Mouse (Mus musculus): ENCODE measurements around the gene Mdm4. TPM values are rescaled to one million over a fixed set of nuclear protein-coding genes. Genes with fewer than 3 reads are reported as not detected.

The Mdm4 gene
- polyA plus RNA-seq, 1 experiment from 2014 or later, result 20.7 TPM

DNA sequence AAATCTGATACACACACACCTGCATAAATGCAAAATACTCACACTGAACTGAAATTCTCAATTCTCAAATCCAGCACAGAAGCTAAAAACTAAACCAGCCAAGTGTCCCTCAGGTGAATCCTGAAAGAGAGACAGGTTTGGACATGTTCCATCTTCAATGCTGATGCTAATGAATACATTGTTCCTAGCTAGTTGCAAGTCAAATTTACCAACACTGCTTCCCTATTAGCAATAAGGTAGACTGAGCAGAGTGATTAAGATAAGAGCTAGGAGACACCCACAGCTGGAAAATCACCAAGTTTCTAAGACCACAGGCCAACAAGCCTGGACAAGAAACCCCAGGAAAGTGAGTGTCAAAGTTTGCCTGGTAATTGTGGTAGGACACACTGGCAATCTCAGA is 11.0 kb downstream of the Mdm4 start:
- H3K4me3 ChIP-seq (ENCODE audit: low read length), result no peak overlapping the region
- no peak for ATAC-seq (replicated peaks; ENCODE audit: extremely low read depth, insufficient read depth, low FRiP score)
- H3K27me3 ChIP-seq (ENCODE audit: control insufficient read depth, insufficient read depth, low read length), result no peaks in the 10 kb centered on the region
- no peak overlapping the region for H3K9ac ChIP-seq (ENCODE audit: low read length)
- H3K4me1 ChIP-seq (ENCODE audit: control insufficient read depth, insufficient read depth, low read length), result peaks cover 11% of the 10 kb centered on the region
- H3K9me3 ChIP-seq (replicated peaks; ENCODE audit: control insufficient read depth, low read length), result no peaks in the 10 kb centered on the region
- no peak overlapping the region for H3K4me2 ChIP-seq (ENCODE audit: low read depth, low read length)
- no peak overlapping the region for H3K27ac ChIP-seq (ENCODE audit: low read length)
- H3K36me3 ChIP-seq (ENCODE audit: control insufficient read depth, insufficient read depth), result peaks cover 23% of the 10 kb centered on the region

DNA sequence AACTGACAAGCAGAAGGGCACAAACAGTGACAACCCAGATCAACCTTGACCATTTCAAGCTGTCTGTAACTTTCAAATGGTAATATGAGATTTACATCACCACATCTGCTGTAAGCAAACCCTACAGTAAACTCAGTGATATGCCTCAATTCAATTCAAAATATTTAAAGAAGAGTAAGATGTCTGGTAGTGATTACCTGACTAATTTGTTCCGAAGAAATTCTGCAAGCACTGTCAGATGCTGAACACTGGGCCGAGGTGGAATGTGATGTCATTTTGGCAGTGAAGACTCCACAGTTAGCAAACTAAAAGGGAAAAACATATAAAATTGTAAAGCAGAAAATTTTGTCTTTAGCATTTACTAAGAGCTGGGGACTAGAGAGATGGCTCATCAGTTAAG is 11.8 kb downstream of the Mdm4 start:
- H3K4me1 ChIP-seq (ENCODE audit: control insufficient read depth, insufficient read depth, low read length), result peaks cover 6% of the 10 kb centered on the region; the same call in 1 of the 2 replicates
- no peak overlapping the region for H3K27ac ChIP-seq (ENCODE audit: low read length)
- H3K9ac ChIP-seq (ENCODE audit: low read length), result no peak overlapping the region
- no peaks in the 10 kb centered on the region for H3K9me3 ChIP-seq (replicated peaks; ENCODE audit: control insufficient read depth, low read length)
- H3K4me2 ChIP-seq (ENCODE audit: low read depth, low read length), result no peak overlapping the region
- H3K4me3 ChIP-seq (ENCODE audit: low read length), result no peak overlapping the region
- WGBS, result 76% methylated on average over 2 of the region's 2 CpGs
- ATAC-seq (replicated peaks; ENCODE audit: extremely low read depth, insufficient read depth, low FRiP score), result no peak
- no peaks in the 10 kb centered on the region for H3K27me3 ChIP-seq (ENCODE audit: control insufficient read depth, insufficient read depth, low read length)
- H3K36me3 ChIP-seq (ENCODE audit: control insufficient read depth, insufficient read depth), result peaks cover 27% of the 10 kb centered on the region

DNA sequence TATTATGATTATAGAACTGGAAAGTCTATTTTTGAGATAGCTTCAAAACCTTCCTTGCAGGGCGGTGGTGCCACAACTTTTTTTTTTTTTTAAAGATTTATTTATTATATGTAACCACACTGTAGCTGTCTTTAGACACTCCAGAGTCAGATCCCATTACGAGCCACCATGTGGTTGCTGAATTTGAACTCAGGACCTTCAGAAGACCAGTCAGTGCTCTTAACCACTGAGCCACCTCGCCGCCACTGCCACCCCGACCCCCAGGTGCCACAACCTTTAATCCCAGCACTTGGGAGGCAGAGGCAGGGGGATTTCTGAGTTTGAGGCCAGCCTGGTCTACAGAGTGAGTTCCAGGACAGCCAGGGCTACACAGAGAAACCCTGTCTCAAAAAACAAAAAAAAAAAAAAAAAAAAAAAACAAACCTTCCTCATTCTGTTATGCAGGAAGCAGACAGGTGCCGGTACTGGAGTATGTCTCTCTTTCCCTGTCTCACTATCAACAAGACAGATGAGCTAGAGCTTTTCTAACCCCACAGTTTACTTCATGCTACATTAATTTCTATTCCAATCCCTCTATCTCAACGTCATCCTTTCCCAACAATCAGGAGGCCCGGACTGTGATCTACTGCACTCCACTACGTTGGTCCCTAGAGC is 13.5 kb downstream of the Mdm4 start:
- H3K4me3 ChIP-seq (ENCODE audit: low read length), result no peak overlapping the region
- no peak for ATAC-seq (replicated peaks; ENCODE audit: extremely low read depth, insufficient read depth, low FRiP score)
- no peaks in the 10 kb centered on the region for H3K27me3 ChIP-seq (ENCODE audit: control insufficient read depth, insufficient read depth, low read length)
- H3K4me2 ChIP-seq (ENCODE audit: low read depth, low read length), result no peak overlapping the region
- no peak overlapping the region for H3K9ac ChIP-seq (ENCODE audit: low read length)
- H3K27ac ChIP-seq (ENCODE audit: low read length), result no peak overlapping the region
- 94% methylated on average over 9 of the region's 9 CpGs for WGBS
- peaks cover 6% of the 10 kb centered on the region; the same call in 1 of the 2 replicates for H3K4me1 ChIP-seq (ENCODE audit: control insufficient read depth, insufficient read depth, low read length)
- no peaks in the 10 kb centered on the region for H3K9me3 ChIP-seq (replicated peaks; ENCODE audit: control insufficient read depth, low read length)
- peaks cover 32% of the 10 kb centered on the region for H3K36me3 ChIP-seq (ENCODE audit: control insufficient read depth, insufficient read depth)

DNA sequence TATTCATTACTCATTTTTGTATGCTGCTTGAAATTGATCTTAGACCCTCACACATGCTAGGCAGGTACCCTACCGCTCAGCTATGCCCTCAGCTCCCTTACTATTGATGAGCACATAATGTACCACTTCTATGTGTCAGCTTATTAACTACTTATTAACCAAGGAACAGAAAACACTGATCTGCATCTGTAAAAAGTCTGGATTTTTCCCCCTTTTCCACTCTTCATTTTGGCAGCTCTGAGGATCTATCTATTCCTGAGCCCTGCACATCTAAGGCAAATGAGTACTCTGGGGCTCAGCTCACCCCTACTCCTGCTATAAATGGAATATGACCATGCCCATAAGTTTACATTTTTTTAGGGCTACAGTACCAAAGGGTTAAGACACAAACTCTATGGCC is 16.2 kb downstream of the Mdm4 start:
- no peaks in the 10 kb centered on the region for H3K9me3 ChIP-seq (replicated peaks; ENCODE audit: control insufficient read depth, low read length)
- H3K27ac ChIP-seq (ENCODE audit: low read length), result no peak overlapping the region
- ATAC-seq (replicated peaks; ENCODE audit: extremely low read depth, insufficient read depth, low FRiP score), result no peak
- H3K27me3 ChIP-seq (ENCODE audit: control insufficient read depth, insufficient read depth, low read length), result no peaks in the 10 kb centered on the region
- 96% methylated on average over 1 of the region's 1 CpGs for WGBS
- H3K4me3 ChIP-seq (ENCODE audit: low read length), result no peak overlapping the region
- peaks cover 3% of the 10 kb centered on the region for H3K4me1 ChIP-seq (ENCODE audit: control insufficient read depth, insufficient read depth, low read length)
- no peak overlapping the region for H3K4me2 ChIP-seq (ENCODE audit: low read depth, low read length)
- no peak overlapping the region for H3K9ac ChIP-seq (ENCODE audit: low read length)
- H3K36me3 ChIP-seq (ENCODE audit: control insufficient read depth, insufficient read depth), result peaks cover 43% of the 10 kb centered on the region

DNA sequence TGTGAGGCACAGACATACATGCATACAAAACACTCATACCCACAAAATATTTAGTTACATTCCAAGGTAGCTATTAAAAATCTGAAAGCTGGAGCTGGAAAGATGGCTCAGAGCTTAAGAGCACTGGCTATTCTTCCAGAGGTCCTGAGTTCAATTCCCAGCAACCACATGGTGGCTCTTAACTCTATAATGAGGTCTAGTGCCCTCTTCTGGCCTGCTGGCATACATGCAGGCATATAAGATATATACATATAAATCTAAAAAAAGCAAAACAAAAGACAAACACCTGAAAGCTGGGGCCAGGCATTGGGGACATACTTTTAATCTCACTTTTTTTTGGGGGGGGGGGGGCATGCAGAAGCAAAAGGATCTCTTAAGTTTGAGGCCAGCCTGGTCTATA is 17.0 kb downstream of the Mdm4 start:
- Histone ChIP-seq H3K27me3 (ENCODE audit: control insufficient read depth, insufficient read depth, low read length) (no peaks in the 10 kb centered on the region), H3K27ac (ENCODE audit: low read length) (no peak overlapping the region), H3K4me2 (ENCODE audit: low read depth, low read length) (no peak overlapping the region), H3K9ac (ENCODE audit: low read length) (no peak overlapping the region), H3K4me3 (ENCODE audit: low read length) (no peak overlapping the region), H3K36me3 (ENCODE audit: control insufficient read depth, insufficient read depth) (peaks cover 43% of the 10 kb centered on the region), H3K9me3 (replicated peaks; ENCODE audit: control insufficient read depth, low read length) (no peaks in the 10 kb centered on the region), H3K4me1 (ENCODE audit: control insufficient read depth, insufficient read depth, low read length) (peaks cover 4% of the 10 kb centered on the region; the same call in 1 of the 2 replicates)
- no peak for ATAC-seq (replicated peaks; ENCODE audit: extremely low read depth, insufficient read depth, low FRiP score)

DNA sequence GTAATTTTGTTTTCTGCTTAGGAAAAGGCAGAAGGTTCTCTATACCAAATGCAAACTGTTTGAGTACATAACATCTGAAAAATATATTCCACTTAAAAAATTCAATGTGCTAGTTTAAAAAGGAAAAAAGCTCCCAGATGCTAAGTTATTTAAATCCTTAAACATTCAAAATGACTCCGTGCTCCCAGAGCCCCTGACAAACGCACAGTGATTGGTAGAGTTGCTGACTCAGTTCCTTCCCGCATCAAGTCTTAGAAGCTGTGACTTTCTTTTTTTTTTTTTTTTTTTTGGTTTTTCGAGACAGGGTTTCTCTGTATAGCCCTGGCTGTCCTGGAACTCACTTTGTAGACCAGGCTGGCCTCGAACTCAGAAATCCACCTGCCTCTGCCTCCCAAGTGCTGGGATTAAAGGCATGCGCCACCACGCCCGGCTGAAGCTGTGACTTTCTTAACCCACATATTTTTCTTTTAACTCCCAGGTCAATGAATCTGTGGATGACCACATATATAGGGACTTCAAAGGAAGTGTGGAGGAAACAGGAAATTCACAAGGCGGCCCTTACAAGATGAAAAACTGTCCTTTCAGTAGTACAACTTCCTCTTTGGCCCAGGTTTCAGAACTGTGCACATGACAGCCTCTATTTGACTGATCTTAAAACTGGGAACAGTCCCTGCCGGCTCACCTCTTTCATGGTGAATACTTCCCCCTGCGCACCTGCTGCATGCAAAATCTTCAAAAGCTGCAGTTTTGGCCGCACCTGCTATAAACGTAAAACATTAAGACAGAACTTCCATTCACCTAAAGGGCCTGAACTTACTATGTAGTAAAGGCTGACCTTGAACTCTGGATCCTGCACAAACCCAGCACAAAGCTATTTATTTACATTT is 18.2 kb downstream of the Mdm4 start:
- H3K4me3 ChIP-seq (ENCODE audit: low read length), result no peak overlapping the region
- WGBS, result 80% methylated on average over 12 of the region's 13 CpGs
- H3K27ac ChIP-seq (ENCODE audit: low read length), result no peak overlapping the region
- H3K4me2 ChIP-seq (ENCODE audit: low read depth, low read length), result no peak overlapping the region
- H3K27me3 ChIP-seq (ENCODE audit: control insufficient read depth, insufficient read depth, low read length), result no peaks in the 10 kb centered on the region
- ATAC-seq (replicated peaks; ENCODE audit: extremely low read depth, insufficient read depth, low FRiP score), result no peak
- no peaks in the 10 kb centered on the region for H3K9me3 ChIP-seq (replicated peaks; ENCODE audit: control insufficient read depth, low read length)
- H3K4me1 ChIP-seq (ENCODE audit: control insufficient read depth, insufficient read depth, low read length), result peaks cover 8% of the 10 kb centered on the region
- no peak overlapping the region for H3K9ac ChIP-seq (ENCODE audit: low read length)
- peaks cover 37% of the 10 kb centered on the region for H3K36me3 ChIP-seq (ENCODE audit: control insufficient read depth, insufficient read depth)

DNA sequence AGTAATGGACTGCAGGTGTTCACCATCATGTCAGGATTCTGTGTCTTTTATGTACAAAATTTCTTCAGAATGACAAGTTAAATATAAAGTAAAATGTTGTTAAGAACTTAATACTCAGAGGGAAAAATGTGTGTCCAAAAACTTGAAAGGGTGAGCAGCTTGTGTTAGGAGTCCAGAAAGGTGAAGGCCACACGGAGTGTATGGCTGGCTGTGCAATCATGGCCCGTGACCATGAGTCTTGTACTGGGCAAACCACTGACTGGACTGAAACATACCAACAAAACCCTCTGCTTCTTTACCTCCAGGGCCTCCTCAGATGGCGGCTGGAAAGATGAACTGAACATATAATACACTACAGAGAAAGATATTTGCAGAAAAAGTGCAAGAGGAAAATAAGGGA is 23.8 kb downstream of the Mdm4 start:
- no peaks in the 10 kb centered on the region for H3K9me3 ChIP-seq (replicated peaks; ENCODE audit: control insufficient read depth, low read length)
- H3K4me3 ChIP-seq (ENCODE audit: low read length), result no peak overlapping the region
- H3K27me3 ChIP-seq (ENCODE audit: control insufficient read depth, insufficient read depth, low read length), result no peaks in the 10 kb centered on the region
- H3K36me3 ChIP-seq (ENCODE audit: control insufficient read depth, insufficient read depth), result peaks cover 40% of the 10 kb centered on the region
- H3K4me1 ChIP-seq (ENCODE audit: control insufficient read depth, insufficient read depth, low read length), result peaks cover 8% of the 10 kb centered on the region
- WGBS, result 84% methylated on average over 3 of the region's 3 CpGs
- H3K9ac ChIP-seq (ENCODE audit: low read length), result no peak overlapping the region
- no peak overlapping the region for H3K4me2 ChIP-seq (ENCODE audit: low read depth, low read length)
- H3K27ac ChIP-seq (ENCODE audit: low read length), result no peak overlapping the region
- ATAC-seq (replicated peaks; ENCODE audit: extremely low read depth, insufficient read depth, low FRiP score), result no peak

DNA sequence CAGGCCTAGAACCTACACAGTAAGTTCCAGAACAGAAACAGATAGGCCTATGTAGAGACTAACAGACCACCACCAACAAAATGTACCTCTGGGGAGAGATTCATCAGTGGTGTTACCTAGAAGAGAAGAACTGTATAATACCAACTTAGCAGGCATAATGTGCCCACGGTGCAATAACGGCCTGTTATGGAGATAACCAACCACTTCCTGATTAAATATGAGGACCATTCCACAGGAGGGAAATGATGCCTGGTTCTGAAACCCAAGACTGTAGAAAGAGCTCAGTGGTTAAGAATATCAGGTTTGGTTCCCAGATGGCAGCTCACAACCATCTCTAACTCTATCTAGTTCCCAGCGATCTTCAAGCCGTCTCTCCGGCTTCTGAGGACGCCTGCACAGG is 30.0 kb downstream of the Mdm4 start:
- Histone ChIP-seq H3K9me3 (replicated peaks; ENCODE audit: control insufficient read depth, low read length) (no peaks in the 10 kb centered on the region), H3K4me1 (ENCODE audit: control insufficient read depth, insufficient read depth, low read length) (no peaks in the 10 kb centered on the region), H3K27ac (ENCODE audit: low read length) (no peak overlapping the region), H3K4me2 (ENCODE audit: low read depth, low read length) (no peak overlapping the region), H3K4me3 (ENCODE audit: low read length) (no peak overlapping the region), H3K27me3 (ENCODE audit: control insufficient read depth, insufficient read depth, low read length) (no peaks in the 10 kb centered on the region), H3K36me3 (ENCODE audit: control insufficient read depth, insufficient read depth) (peaks cover 63% of the 10 kb centered on the region), H3K9ac (ENCODE audit: low read length) (no peak overlapping the region)
- no peak for ATAC-seq (replicated peaks; ENCODE audit: extremely low read depth, insufficient read depth, low FRiP score)
- 91% methylated on average over 6 of the region's 6 CpGs for WGBS

DNA sequence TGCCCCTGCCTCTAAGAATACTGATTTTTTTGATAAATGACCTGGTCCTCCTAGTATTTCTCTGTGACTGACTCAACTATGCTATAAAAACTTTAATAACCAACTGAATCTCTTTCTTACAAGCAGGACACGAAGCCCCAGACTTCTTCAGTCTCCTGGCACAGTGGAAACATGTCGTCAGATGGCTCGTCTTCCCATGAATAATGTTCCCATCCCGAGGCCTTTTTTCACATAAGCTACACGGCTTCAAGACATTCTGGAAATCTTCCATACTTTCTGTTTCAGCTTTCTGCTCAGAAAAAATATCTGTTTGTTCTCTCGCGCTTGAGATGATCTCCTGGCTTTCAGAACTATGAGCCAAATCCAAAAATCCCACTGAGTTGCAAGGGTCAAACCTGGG is 38.8 kb downstream of the Mdm4 start:
- H3K27ac ChIP-seq (ENCODE audit: low read length), result no peak overlapping the region
- no peaks in the 10 kb centered on the region for H3K27me3 ChIP-seq (ENCODE audit: control insufficient read depth, insufficient read depth, low read length)
- no peaks in the 10 kb centered on the region for H3K9me3 ChIP-seq (replicated peaks; ENCODE audit: control insufficient read depth, low read length)
- ATAC-seq (replicated peaks; ENCODE audit: extremely low read depth, insufficient read depth, low FRiP score), result no peak
- no peak overlapping the region for H3K4me2 ChIP-seq (ENCODE audit: low read depth, low read length)
- 0 out of 2 replicates have a peak, but pooled peaks cover 2% of the 10 kb centered on the region for H3K4me1 ChIP-seq (ENCODE audit: control insufficient read depth, insufficient read depth, low read length)
- no peak overlapping the region for H3K4me3 ChIP-seq (ENCODE audit: low read length)
- WGBS, result 91% methylated on average over 7 of the region's 7 CpGs
- H3K9ac ChIP-seq (ENCODE audit: low read length), result no peak overlapping the region
- peaks cover 47% of the 10 kb centered on the region for H3K36me3 ChIP-seq (ENCODE audit: control insufficient read depth, insufficient read depth)

Measured in heart, embryonic 16.5 days (tissue).